Mouse (Mus musculus): ENCODE data around the gene Cwc25. TPM values are rescaled to one million over a fixed set of nuclear protein-coding genes. Genes with fewer than 3 reads are reported as not detected.

Cwc25 gene
- total RNA-seq, 2 experiments from 2014 or later: 8.8 to 13.8 TPM

DNA sequence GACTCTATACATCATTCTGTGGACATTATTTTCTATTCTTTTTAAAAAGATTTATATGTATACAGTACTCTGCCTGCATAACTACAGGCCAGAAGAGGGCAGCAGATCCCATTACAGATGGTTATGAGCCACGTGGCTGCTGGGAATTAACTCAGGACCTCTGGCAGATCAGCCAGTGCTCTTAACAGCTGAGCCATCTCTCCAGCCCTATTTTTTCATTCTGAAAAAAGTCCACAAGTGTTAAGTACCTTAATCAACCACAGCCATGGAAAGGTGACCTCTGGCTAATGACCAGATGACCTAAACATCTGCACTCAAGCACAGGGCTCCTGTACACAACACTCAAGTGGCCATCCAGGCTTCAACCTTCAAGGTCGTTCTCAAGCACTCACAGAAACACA is 10.8 kb upstream of the Cwc25 start:
- no peak for ATAC-seq (replicated peaks; ENCODE audit: low FRiP score, poor library complexity, severe bottlenecking)

- no peak for ATAC-seq (replicated peaks; ENCODE audit: low FRiP score, poor library complexity, severe bottlenecking)
These were observed 10.3 kb upstream of the Cwc25 start for GRCm38 (mm10) chr11:97776497-97777128.

DNA sequence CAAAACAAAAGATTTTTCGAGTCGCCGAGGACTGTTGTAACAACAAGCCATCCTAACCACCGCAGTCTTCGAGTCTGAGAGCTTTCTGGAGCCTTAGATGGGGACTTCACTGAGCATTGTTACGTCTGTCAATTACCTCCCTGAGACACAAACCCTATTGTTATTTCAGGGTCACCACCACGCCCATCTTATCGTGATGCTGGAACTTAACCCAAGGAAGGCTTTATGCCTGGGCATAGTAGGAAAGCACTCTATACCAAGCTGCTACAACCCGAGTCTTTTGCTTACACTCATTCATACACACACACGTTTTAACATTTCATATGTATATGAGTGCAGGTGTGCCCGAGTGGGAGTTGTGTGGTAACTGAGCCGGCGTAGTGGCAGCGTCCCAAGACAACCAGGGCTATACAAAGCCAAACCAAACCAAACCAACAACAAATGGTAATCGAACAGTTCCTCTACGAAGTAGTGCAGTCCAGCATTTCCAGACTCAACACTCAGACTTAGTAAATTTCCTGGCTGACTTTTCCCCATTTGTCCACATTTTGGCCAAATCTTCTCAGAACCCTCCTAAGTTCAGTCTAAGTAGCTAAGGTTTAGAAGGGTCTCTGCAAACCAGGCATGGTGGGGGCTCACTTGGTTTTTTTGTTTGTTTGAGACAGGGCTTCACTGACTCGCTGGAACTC is 9.6 kb upstream of the Cwc25 start, which contains the start of gene 1700001P01Rik:
1700001P01Rik (minus strand) TSS at position 111 of the 689 bp plus-strand sequence.
- ATAC-seq (replicated peaks; ENCODE audit: low FRiP score, poor library complexity, severe bottlenecking): no peak

- no peak for ATAC-seq (replicated peaks; ENCODE audit: low FRiP score, poor library complexity, severe bottlenecking)
These were observed 8.8 kb upstream of the Cwc25 start for GRCm38 (mm10) chr11:97775186-97775585.

DNA sequence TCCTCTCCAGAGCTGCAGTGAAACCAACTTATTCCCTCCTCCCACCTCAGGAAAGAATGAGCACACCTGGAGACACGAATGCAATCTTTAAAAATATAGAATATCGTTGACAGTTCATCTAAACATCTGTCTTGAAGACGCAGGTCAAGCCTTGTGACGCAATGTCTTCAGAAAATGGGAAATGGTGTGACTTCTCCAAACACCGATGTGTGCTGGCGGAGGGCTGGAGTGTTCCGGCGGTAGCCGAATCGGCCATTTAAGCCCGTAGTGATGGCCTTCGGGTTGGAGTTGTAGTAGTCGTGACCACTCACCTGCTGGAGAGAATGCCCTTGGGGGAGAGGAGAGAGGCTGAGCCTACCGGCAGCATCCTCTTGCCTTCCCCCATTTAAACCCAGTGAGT is 5.1 kb upstream of the Cwc25 start:
- no peak for ATAC-seq (replicated peaks; ENCODE audit: low FRiP score, poor library complexity, severe bottlenecking)

- ATAC-seq (replicated peaks; ENCODE audit: low FRiP score, poor library complexity, severe bottlenecking): no peak
These were observed 3.3 kb upstream of the Cwc25 start for GRCm38 (mm10) chr11:97769704-97770103.

DNA sequence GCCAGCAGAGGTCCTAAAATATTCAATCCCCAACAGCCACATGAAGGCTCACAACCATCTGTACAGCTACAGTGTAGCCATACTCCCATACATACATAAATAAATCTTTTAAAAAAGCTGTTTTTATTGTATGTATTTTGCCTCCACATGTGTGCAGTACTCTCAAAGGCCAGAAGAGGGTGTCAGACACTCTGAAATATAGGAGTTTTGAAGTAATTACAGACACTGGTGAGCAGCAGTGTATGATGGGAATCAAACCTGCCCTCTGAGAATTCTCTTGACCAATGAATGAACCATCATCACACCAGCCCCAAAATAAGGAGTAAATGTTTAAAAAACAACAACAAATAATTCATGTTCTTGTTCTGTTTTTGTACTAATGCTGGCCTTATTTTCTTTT is 4.7 kb downstream of the Cwc25 start:
- no peak for ATAC-seq (replicated peaks; ENCODE audit: low FRiP score, poor library complexity, severe bottlenecking)

DNA sequence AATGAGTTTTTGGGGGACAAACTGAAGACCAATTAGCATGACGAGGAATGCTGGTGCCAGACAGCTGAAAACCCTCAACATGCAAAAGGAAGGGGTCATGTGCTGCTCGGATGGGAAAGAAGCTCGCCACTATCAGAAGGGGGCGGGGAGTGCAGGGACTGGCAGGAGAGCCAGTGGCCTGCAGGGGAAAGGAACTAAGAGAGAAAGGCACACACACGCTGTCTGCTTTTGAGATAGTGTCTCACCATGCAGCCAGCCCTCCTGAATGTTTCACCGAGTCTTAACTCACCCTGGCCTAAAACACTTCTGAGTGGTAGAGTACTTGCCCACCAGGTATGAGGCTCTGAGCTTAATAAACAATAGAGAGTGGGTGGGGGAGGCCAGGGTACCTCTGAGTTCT is 7.4 kb downstream of the Cwc25 start:
- ATAC-seq (replicated peaks; ENCODE audit: low FRiP score, poor library complexity, severe bottlenecking): no peak

- no peak for ATAC-seq (replicated peaks; ENCODE audit: low FRiP score, poor library complexity, severe bottlenecking)
These were observed 8.2 kb downstream of the Cwc25 start for GRCm38 (mm10) chr11:97758125-97758524.

GRCm38 (mm10) chr11:97753277-97753676 is 13.1 kb downstream of the Cwc25 start:
- no peak for ATAC-seq (replicated peaks; ENCODE audit: low FRiP score, poor library complexity, severe bottlenecking)

DNA sequence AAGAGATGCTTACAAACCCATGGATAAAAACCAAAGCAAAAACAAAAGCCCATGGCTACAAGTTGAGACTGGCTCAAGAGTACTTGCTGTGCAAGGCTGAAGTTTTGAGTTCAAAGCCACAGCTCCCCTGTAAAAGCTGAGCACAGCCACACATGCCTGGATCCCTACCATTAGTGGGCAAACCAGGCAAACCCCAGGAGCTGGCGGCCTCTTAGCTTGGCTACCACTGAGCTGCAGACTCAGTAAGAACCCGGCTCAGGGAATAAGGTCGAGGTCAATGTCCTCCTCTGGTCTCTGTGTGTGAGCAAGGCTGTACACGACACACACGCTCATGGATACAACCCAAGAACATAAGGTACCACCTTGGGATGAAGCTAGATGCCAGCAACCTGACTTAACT is 17.9 kb downstream of the Cwc25 start:
- no peak for ATAC-seq (replicated peaks; ENCODE audit: low FRiP score, poor library complexity, severe bottlenecking)

DNA sequence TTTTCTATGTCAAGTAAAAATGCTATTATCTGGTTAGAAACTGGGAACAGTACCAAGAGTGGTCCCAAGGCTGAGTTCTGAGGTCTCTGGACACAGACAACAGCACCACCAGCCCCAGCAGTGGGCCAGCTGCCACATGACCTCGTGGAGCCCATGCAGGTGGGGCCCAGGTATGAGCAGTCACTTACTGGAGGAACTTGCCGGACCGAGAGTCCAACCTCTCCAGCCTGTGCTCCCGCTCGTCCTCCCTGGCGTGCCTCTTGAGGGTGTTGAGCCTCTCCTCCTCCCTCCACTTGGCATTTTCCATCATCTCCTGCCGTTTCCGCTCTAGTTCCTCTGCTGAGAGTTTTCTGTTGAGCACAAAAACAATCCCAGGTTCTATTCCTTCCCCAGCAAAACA is 18.6 kb downstream of the Cwc25 start:
- ATAC-seq (replicated peaks; ENCODE audit: low FRiP score, poor library complexity, severe bottlenecking): no peak

DNA sequence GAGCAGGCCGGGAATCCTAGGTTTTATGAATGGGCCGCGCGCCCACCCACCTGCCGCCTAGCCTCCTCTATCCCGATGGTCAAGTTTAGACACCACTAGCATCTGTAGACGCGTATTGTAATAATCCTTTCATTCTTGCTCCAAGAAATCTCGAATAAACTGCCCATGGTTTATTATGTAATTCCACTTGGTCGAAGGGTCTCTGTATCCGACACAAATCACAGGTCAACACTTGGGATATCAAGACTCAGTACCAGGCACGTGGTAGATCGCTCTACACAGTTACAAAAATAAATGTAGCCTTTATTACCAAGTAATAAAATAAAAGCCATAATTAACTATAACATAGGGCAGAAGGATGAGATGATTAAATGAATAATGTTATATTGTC is 21.0 kb downstream of the Cwc25 start:
- ATAC-seq (replicated peaks; ENCODE audit: low FRiP score, poor library complexity, severe bottlenecking): no peak

GRCm38 (mm10) chr11:97744718-97745330 is 21.5 kb downstream of the Cwc25 start:
- ATAC-seq (replicated peaks; ENCODE audit: low FRiP score, poor library complexity, severe bottlenecking): peak; percentile 93

DNA sequence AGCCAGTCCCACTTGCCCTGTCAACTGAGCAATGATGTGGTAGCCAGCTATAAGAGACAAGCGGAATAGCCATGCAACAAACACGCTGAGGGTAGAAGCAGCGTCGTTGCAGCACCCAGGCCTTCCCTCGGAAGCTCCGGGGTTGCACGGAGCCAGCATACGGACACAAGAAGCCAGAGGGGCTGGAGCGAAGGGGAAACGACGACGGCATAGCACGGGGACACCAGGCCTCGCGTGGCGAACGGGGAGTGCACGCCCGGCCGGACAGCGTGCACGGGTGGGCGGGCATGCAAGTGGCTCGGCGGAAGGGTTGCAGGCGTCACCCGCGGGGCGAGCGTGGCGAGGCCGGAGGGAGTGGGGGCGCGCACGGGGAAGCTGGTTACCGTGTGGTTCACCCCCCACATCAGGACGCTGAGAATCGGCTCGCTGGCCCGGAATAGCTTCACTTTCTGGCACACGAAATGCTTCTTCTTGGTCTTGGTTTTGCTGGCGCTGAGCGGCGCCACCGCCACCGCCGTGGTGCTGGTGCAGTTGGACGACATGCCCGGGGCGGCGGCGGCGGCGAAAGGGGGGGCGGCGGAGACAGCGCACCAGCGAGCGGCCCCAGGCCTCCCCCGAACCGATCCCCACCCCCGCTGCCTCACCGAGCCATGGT is 22.2 kb downstream of the Cwc25 start, which contains the start of gene Pip4k2b:
Pip4k2b (minus strand) TSS at position 642 of the 655 bp plus-strand sequence.
- ATAC-seq (replicated peaks; ENCODE audit: low FRiP score, poor library complexity, severe bottlenecking): peak; percentile 48

DNA sequence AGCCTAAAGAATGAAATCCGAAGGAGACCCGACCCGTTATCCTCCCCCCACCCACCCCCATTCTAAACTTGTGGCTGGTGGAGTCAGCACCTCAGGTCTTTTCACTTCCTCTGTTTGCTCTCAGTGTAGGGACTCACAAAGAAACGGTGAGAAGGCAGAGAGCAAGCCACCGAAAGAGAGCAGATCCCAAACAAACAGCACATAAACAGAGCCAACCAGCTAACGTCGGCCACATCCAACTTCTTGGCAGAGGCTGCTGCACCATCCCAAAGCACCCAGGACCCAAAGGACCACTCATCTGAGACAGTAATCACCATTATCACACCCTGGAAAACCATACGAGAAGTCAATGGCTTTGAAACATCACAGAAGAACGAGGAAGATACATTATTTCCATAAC is 22.9 kb downstream of the Cwc25 start:
- no peak for ATAC-seq (replicated peaks; ENCODE audit: low FRiP score, poor library complexity, severe bottlenecking)

DNA sequence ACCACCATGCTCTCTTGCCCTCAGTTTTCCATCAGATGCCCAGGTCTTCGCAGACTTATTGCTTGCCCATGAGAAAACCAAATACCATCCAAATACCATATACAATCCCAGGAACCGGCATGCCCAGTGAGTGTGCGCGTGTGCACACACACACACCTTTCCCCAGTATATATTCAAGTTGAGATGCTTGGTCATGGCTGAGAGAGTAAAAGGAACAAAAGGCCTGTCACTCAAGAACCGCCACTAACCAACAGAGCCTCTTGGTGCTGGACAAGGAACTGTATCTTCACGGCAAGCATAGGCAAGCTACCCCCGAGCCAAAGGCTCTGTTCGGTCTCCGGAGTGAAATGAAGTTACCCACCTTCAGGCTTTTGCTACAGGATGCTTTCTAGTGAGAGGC is 23.8 kb downstream of the Cwc25 start:
- ATAC-seq (replicated peaks; ENCODE audit: low FRiP score, poor library complexity, severe bottlenecking): no peak

GRCm38 (mm10) chr11:97742157-97742556 is 24.2 kb downstream of the Cwc25 start:
- ATAC-seq (replicated peaks; ENCODE audit: low FRiP score, poor library complexity, severe bottlenecking): no peak

DNA sequence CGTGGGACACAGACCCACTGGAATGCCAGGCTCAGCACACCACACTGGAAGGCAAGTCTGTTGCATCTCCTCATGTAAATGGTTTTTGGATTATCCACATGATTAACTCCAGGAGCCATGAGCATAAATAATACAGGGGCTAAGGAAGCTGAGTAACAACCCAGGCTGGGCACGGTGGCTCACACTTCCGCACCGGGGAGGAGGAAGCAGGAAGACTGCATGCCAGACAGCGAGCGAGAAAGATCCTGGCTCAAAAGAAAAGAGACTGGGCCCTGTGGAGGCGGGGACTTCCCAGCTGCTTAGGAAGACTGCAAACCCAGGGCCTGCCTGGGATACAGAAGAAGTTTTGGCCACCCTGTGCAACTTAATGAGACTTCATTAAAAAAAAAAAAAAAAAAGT is 26.2 kb downstream of the Cwc25 start:
- ATAC-seq (replicated peaks; ENCODE audit: low FRiP score, poor library complexity, severe bottlenecking): no peak

DNA sequence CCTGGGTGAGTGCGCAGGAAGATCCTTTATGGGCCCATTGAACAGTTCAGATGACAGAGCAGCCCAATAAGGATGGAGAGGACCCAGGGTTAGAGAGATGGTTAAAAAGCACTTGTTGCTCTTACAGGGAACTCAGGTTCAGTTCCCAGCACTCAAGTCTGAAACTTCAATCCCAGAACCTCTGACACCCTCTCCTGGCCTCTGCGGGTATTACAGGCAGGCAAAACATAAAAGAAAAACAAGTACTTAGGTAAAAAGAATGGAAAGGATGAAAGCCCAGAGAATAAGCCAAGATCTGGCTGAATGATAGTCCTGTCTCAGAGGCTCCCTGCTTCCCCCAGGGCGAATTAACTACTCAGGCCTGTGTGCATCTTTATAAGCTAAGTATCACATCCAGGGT is 27.2 kb downstream of the Cwc25 start:
- ATAC-seq (replicated peaks; ENCODE audit: low FRiP score, poor library complexity, severe bottlenecking): no peak

DNA sequence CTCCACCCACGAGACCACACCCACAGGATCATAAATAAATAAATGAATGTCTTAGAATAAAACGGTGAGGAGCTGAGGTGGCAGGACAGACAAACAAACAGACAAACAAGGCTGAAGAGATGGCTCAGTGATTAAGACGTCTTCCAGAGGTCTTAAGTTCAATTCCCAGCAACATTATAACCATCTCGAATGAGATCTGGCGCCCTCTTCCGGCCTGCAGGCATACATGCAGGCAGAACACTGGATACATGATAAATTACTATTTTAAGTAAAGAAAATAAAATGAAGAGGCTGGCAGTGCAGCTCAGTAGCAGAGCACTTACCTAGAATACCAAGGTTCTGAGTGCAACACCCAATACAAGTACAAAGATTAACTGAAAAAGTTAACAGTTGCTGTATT is 27.7 kb downstream of the Cwc25 start:
- no peak for ATAC-seq (replicated peaks; ENCODE audit: low FRiP score, poor library complexity, severe bottlenecking)
